Mouse (Mus musculus) hindbrain, embryonic 10.5 days (tissue): ENCODE results near the gene Fcgbp. TPM values are rescaled to one million over a fixed set of nuclear protein-coding genes. Genes with fewer than 3 reads are reported as not detected.
A peak's percentile ranks its signal among the peaks of the same experiment; 100 is the strongest.
"Not testable (repeated sequence)": the region's sequence is repeated elsewhere in the genome, so short reads cannot be mapped to it uniquely, and the experiment has no call there.

Experiments used
- DNase-seq: peaks from one replicate; pipeline ENCODE4 v3.0.0-alpha.2; 2017; ENCODE audit warnings: low spot score
- H3K27ac ChIP-seq: fragments of 300-500 bp; sonication (generic); 2 replicates; pipeline ENCODE4 v1.5.1; 2016; ENCODE audit warnings: mild to moderate bottlenecking, moderate library complexity
- H3K27me3 ChIP-seq: fragments of 300-500 bp; sonication (generic); 2 replicates; pipeline ENCODE4 v1.6.1; 2016; ENCODE audit warnings: mild to moderate bottlenecking; ENCODE audit not compliant: poor library complexity, insufficient read depth, severe bottlenecking
- H3K36me3 ChIP-seq: fragments of 300-500 bp; sonication (generic); 2 replicates; pipeline ENCODE4 v1.6.1; 2016; ENCODE audit warnings: mild to moderate bottlenecking, moderate library complexity
- H3K4me1 ChIP-seq: fragments of 300-500 bp; sonication (generic); replicated peaks from 2 replicates; pipeline ENCODE4 v1.6.1; 2016; ENCODE audit warnings: mild to moderate bottlenecking
- H3K4me3 ChIP-seq: fragments of 300-500 bp; sonication (generic); 2 replicates; pipeline ENCODE4 v1.5.1; 2016; ENCODE audit warnings: mild to moderate bottlenecking, moderate library complexity
- H3K9me3 ChIP-seq: fragments of 300-500 bp; sonication (generic); 2 replicates; pipeline ENCODE4 v1.6.1; 2016; ENCODE audit warnings: mild to moderate bottlenecking, moderate library complexity
- WGBS: fragments of 180-500 bp; shearing (Covaris S2); methylation state at CpG from one replicate; pipeline ENCODE4 v1.1.7; 2016; 5-methylcytosine and 5-hydroxymethylcytosine counted together
- polyA plus RNA-seq: library from polyadenylated mRNA; unstranded; fragments of >200 nt; fragmentation: Nextera tagmentation; extraction: Ambion mirVana; gene quantifications from 2 replicates; pipeline ENCODE4 v1.2.1, GENCODE M21; 2016

Fcgbp gene
- polyA plus RNA-seq, 1 experiment from 2014 or later = 0.03 TPM

DNA sequence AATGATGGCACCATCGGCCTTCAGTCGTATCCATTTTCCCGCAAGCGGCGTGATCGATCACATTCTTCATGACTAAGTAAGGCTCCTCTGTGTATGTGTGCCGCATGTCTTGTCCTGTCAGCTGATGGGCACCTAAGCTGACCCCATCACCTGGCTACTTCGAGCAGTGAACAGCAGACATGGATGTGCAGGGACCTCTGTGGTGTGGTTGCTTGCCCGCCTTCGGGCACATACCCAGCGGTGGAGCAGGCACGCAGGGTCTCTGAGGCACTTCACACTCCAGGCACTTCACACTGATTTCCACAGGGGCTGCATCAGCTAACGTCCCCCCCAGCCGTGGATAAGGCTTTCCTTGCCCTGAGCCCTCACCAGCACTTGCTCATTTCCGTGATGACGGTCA lies 28.1 kb downstream of the Fcgbp start:
- Histone ChIP-seq H3K36me3 (no peaks in the 10 kb centered on the region), H3K27ac (no peak overlapping the region), H3K4me1 (no peaks in the 10 kb centered on the region), H3K27me3 (no peaks in the 10 kb centered on the region; the same call in 1 of the 2 replicates), H3K9me3 (peaks cover 18% of the 10 kb centered on the region), H3K4me3 (0 out of 2 replicates have a peak overlapping the region, but pooled peaks have one; percentile 6)
- no peak for DNase-seq
- WGBS = 93% methylated on average over 16 of the region's 16 CpGs

DNA sequence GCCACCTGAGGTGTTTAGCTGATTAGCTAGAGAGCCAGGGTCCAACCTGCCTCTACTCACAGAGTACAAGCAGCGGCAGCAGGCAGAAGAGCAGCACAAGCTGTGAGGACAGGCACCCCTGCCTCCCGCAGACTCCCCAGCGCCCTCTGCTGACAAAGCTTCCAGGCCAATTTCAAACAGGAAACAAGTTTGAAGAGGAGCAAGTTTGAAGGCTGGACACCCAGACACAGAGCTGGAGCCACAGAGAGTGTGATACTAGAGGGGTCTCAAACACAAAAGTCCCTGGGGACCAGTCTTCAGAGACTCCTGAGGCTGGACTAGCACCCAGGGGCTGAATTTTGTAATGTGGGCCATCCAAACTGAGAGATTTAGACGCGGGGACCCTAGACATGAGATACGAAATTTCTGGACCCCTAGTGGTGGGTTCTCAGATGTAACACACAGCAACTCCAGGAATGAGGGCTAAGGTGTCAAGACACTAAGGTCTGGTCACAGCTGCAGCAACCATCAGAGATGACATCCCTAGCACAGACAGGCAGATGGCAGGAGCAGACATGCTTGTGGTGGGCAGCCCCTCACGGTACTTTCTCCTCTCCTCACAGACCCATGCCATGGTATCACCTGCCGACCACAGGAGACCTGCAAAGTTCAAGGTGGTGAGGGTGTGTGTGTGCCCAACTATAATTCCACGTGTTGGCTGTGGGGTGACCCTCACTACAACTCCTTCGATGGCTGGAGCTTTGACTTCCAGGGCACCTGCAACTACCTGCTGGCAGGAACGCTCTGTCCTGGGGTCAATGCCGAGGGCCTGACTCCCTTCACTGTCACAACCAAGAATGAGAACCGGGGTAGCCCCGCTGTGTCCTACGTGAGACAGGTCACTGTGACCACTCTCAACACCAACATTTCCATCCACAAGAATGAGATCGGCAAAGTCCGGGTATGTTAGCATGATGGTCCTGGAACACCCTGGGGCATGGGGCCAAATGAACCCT lies 29.9 kb downstream of the Fcgbp start:
- DNase-seq = peak; percentile 19
- no peak overlapping the region for H3K4me3 ChIP-seq
- H3K36me3 ChIP-seq = no peaks in the 10 kb centered on the region
- WGBS = 67% methylated on average over 17 of the region's 17 CpGs
- H3K27me3 ChIP-seq = peaks cover 7% of the 10 kb centered on the region
- H3K9me3 ChIP-seq = peaks cover 18% of the 10 kb centered on the region
- H3K27ac ChIP-seq = no peak overlapping the region
- H3K4me1 ChIP-seq = peaks cover 8% of the 10 kb centered on the region

GRCm38 (mm10) chr7:28102936-28103335 lies 31.9 kb downstream of the Fcgbp start:
- H3K27ac ChIP-seq, H3K36me3 ChIP-seq, H3K4me3 ChIP-seq, DNase-seq, H3K27me3 ChIP-seq, H3K4me1 ChIP-seq: not testable (repeated sequence)
- H3K9me3 ChIP-seq = peaks cover 18% of the 10 kb centered on the region
- WGBS = 52% methylated on average over 5 of the region's 5 CpGs

- Histone ChIP-seq H3K4me3 (peak overlapping the region; percentile 35), H3K27me3 (peaks cover 7% of the 10 kb centered on the region), H3K9me3 (peaks cover 9% of the 10 kb centered on the region), H3K36me3 (no peaks in the 10 kb centered on the region), H3K27ac (no peak overlapping the region), H3K4me1 (peaks cover 8% of the 10 kb centered on the region)
- WGBS = 9% methylated on average over 23 of the region's 23 CpGs
- DNase-seq = peak; percentile 37
Measured at GRCm38 (mm10) chr7:28104670-28105069, 33.6 kb downstream of the Fcgbp start.

- H3K4me3 ChIP-seq = no peak overlapping the region
- 89% methylated on average over 11 of the region's 11 CpGs for WGBS
- no peak overlapping the region for H3K27ac ChIP-seq
- no peaks in the 10 kb centered on the region for H3K9me3 ChIP-seq
- peaks cover 7% of the 10 kb centered on the region for H3K27me3 ChIP-seq
- H3K4me1 ChIP-seq = peaks cover 8% of the 10 kb centered on the region
- H3K36me3 ChIP-seq = no peaks in the 10 kb centered on the region
- no peak for DNase-seq
Measured at GRCm38 (mm10) chr7:28106241-28106640, 35.2 kb downstream of the Fcgbp start.

GRCm38 (mm10) chr7:28114648-28115047 lies 43.6 kb downstream of the Fcgbp start:
- no peak overlapping the region for H3K27ac ChIP-seq
- 82% methylated on average over 2 of the region's 2 CpGs for WGBS
- H3K27me3 ChIP-seq = no peaks in the 10 kb centered on the region
- no peaks in the 10 kb centered on the region for H3K36me3 ChIP-seq
- H3K4me1 ChIP-seq = no peaks in the 10 kb centered on the region
- H3K4me3 ChIP-seq = no peak overlapping the region
- no peaks in the 10 kb centered on the region for H3K9me3 ChIP-seq
- DNase-seq = no peak

- Histone ChIP-seq H3K36me3 (no peaks in the 10 kb centered on the region), H3K9me3 (no peaks in the 10 kb centered on the region), H3K4me3 (no peak within 1 kb of the TSS), H3K27ac (no peak within 1 kb of the TSS), H3K4me1 (no peaks in the 10 kb centered on the region), H3K27me3 (no peaks in the 10 kb centered on the region)
- no peak for DNase-seq
- WGBS = 84% methylated on average over 5 of the region's 5 CpGs
Measured at GRCm38 (mm10) chr7:28129166-28129565, 58.1 kb downstream of the Fcgbp start, which contains the start of gene 9530053A07Rik. Gene 9530053A07Rik (plus strand): TSS chr7:28129466.

GRCm38 (mm10) chr7:28137613-28138012 lies 66.6 kb downstream of the Fcgbp start:
- Histone ChIP-seq H3K27ac (no peak overlapping the region), H3K9me3 (no peaks in the 10 kb centered on the region), H3K4me1 (no peaks in the 10 kb centered on the region), H3K4me3 (no peak overlapping the region), H3K36me3 (no peaks in the 10 kb centered on the region), H3K27me3 (no peaks in the 10 kb centered on the region)
- DNase-seq = peak; percentile 33
- WGBS = 61% methylated on average over 5 of the region's 5 CpGs

- Histone ChIP-seq H3K27me3 (peaks cover 17% of the 10 kb centered on the region; the same call in 1 of the 2 replicates), H3K36me3 (no peaks in the 10 kb centered on the region), H3K4me3 (no peak overlapping the region), H3K9me3 (peaks cover 15% of the 10 kb centered on the region), H3K4me1 (peaks cover 19% of the 10 kb centered on the region), H3K27ac (no peak overlapping the region)
- 26% methylated on average over 3 of the region's 3 CpGs for WGBS
- peak; percentile 80 for DNase-seq
Measured at GRCm38 (mm10) chr7:28148263-28148662, 77.2 kb downstream of the Fcgbp start.

- WGBS = 99% methylated on average over 1 of the region's 1 CpGs
- H3K27me3 ChIP-seq = peaks cover 17% of the 10 kb centered on the region; the same call in 1 of the 2 replicates
- no peaks in the 10 kb centered on the region for H3K36me3 ChIP-seq
- 0 out of 2 replicates have a peak, but pooled peaks cover under 1% of the 10 kb centered on the region for H3K9me3 ChIP-seq
- H3K4me1 ChIP-seq = peaks cover 19% of the 10 kb centered on the region
- no peak for DNase-seq
- H3K27ac ChIP-seq = no peak overlapping the region
- no peak overlapping the region for H3K4me3 ChIP-seq
Measured at GRCm38 (mm10) chr7:28149841-28150240, 78.8 kb downstream of the Fcgbp start.

- H3K9me3 ChIP-seq = no peaks in the 10 kb centered on the region
- DNase-seq = peak; percentile 63
- WGBS = 16% methylated on average over 13 of the region's 13 CpGs
- H3K4me1 ChIP-seq = peaks cover 19% of the 10 kb centered on the region
- no peaks in the 10 kb centered on the region for H3K36me3 ChIP-seq
- H3K27me3 ChIP-seq = peaks cover 15% of the 10 kb centered on the region; the same call in 1 of the 2 replicates
- H3K27ac ChIP-seq = no peak overlapping the region
- no peak overlapping the region for H3K4me3 ChIP-seq
Measured at GRCm38 (mm10) chr7:28151584-28152221, 80.7 kb downstream of the Fcgbp start.

DNA sequence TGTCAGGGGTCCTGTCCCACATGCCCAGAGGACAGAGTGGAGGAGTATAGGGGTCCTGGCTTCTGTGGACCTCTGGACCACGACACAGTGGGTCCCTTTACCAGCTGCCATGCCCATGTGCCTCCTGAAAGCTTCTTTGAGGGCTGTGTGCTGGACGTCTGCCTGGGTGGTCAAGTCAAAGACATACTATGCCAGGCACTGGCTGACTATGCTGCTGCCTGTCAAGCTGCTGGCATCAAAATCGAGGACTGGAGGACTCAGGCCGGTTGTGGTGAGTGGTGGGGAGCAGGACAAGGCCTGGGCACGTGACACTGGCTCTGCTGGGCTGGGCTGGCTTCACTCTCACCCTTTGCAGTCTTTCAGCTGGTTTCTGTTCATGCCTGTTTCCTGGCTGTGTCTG lies 82.6 kb downstream of the Fcgbp start:
- H3K4me3 ChIP-seq, H3K4me1 ChIP-seq, DNase-seq, H3K9me3 ChIP-seq, H3K27ac ChIP-seq, H3K36me3 ChIP-seq: not testable (repeated sequence)
- 40% methylated on average over 5 of the region's 5 CpGs for WGBS
- peaks cover 10% of the 10 kb centered on the region; the same call in 1 of the 2 replicates for H3K27me3 ChIP-seq

- WGBS = 60% methylated on average over 6 of the region's 6 CpGs
- 0 out of 2 replicates have a peak, but pooled peaks cover 10% of the 10 kb centered on the region for H3K4me1 ChIP-seq
- H3K27me3 ChIP-seq = no peaks in the 10 kb centered on the region
- no peaks in the 10 kb centered on the region for H3K36me3 ChIP-seq
- no peak overlapping the region for H3K27ac ChIP-seq
- DNase-seq = no peak
- H3K4me3 ChIP-seq = no peak overlapping the region
- H3K9me3 ChIP-seq = no peaks in the 10 kb centered on the region
Measured at GRCm38 (mm10) chr7:28159292-28159691, 88.3 kb downstream of the Fcgbp start.
